Mouse (Mus musculus) CH12.LX (cell line): ENCODE measurements around the gene Pbld1.

Source experiments
- CTCF ChIP-seq, 2 experiments: IDR thresholded peaks in 1 of 2; conservative IDR thresholded peaks in 1 of 2; 2 replicates each; pipeline ENCODE4 v1.5.1; 2011 to 2012; ENCODE audit warnings: low read depth in 2 of 2, low read length in 2 of 2, improper control_type of control experiment in 1 of 2, inconsistent platforms in 1 of 2, mild to moderate bottlenecking in 1 of 2, moderate library complexity in 1 of 2
- E2F4 ChIP-seq: IDR thresholded peaks from 2 replicates; pipeline ENCODE4 v1.6.1; 2011; ENCODE audit warnings: low read depth, low read length, improper control_type of control experiment; ENCODE audit not compliant: insufficient replicate concordance
- KAT2A ChIP-seq: IDR thresholded peaks from 2 replicates; pipeline ENCODE4 v1.6.1; 2012; ENCODE audit warnings: low read length, improper control_type of control experiment, inconsistent platforms; ENCODE audit not compliant: insufficient replicate concordance
- POLR2A ChIP-seq: IDR thresholded peaks from 2 replicates; pipeline ENCODE4 v1.6.1; 2011; ENCODE audit warnings: low read depth, mild to moderate bottlenecking, improper control_type of control experiment, low read length
- UBTF ChIP-seq: IDR thresholded peaks from 2 replicates; pipeline ENCODE4 v1.6.1; 2012; ENCODE audit warnings: low read depth, mild to moderate bottlenecking, inconsistent platforms, low read length, improper control_type of control experiment, moderate library complexity
- USF1 ChIP-seq: IDR thresholded peaks from 2 replicates; pipeline ENCODE4 v1.6.1; 2014; ENCODE audit warnings: low read depth, mild to moderate bottlenecking, inconsistent platforms, low read length, improper control_type of control experiment
- ZNF384 ChIP-seq: IDR thresholded peaks from 2 replicates; pipeline ENCODE4 v1.6.1; 2012; ENCODE audit warnings: low read depth, low read length, improper control_type of control experiment, inconsistent platforms

DNA sequence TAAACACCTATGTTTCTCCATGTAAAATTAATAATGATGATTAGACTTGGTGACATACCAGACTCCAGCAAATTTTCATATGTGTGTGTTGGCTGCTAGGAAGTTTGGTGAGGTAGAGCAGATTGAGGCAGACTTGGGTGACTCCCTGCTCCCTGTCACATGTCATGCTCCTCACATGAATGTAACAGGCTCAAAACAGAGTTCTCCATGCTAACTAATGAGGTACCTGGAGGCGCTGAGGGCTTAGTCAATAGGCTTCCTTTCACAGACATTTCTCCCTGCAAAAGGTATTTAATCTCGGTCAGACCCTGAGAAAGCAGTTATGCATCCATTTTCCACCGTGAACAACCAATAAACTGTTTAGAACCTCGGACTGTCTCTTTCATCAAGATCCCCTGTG, 31.6 kb upstream of the Pbld1 start:
- no peak for TF ChIP-seq CTCF (conservative IDR thresholded peaks at IDR 0.05 in 1 of 2, IDR thresholded peaks at IDR 0.05 in 1 of 2; ENCODE audit: low read depth in 2 of 2, low read length in 2 of 2)
- TF ChIP-seq USF1, result no peak
- TF ChIP-seq UBTF, result no peak
- TF ChIP-seq ZNF384, result no peak
- TF ChIP-seq E2F4, result no peak
- no peak for TF ChIP-seq KAT2A
- TF ChIP-seq POLR2A, result no peak
